Mouse (Mus musculus) CD4-positive, CD25-positive, alpha-beta regulatory T cell, adult 2 months (primary cell): Measurements from ENCODE around the gene L3mbtl2.
"Not testable (repeated sequence)": the region's sequence is repeated elsewhere in the genome, so short reads cannot be mapped to it uniquely, and the experiment has no call there.

Experiments
- DNase-seq: peaks from one replicate; pipeline ENCODE4 v3.0.0-alpha.2; 2012; ENCODE audit warnings: low read depth, low spot score

L3mbtl2 gene

DNA sequence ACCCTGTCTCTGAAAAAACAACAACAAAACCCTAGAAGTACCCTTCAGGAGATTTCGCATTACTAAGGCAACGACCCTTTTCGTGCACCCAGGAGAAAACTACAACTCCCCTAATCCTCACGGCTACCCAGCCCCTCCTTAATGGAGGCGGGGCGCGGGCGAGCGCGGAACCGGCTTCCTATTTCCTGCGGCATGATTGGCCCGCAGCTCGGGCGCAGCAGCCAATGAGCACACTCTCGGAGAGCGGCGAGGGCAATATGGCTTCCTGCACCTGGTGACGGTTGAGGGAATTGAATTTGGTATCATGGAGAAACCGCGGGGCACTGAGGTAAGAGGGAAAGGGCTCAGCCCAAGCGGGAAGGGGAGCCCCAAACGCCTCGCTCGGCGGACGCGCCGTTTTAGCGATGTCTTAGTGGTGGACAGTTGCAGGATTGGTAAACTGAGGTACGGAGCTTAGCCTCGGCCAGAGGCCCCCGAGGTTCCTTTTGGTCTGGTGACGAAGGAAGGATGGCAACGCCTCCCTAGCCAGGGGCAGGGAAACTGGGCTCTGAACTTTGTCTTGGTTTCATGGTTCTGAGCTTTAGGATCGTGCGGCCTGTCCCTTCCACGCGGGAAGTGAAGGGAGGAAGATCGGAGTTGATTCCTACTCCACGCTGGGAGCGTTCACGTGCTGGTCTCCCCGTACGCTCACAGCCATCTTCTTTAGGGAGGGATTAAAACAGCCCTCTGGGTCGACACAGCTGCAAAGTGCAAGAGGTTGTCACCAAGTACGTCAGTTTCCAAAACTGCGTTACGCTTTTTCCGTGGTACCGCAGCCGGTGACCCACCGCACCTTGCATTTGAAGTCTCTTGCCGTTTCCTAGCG is at the start of gene L3mbtl2:
L3mbtl2 (plus strand) TSS at position 193 of the 865 bp plus-strand sequence.
- peak; percentile 95 for DNase-seq

DNA sequence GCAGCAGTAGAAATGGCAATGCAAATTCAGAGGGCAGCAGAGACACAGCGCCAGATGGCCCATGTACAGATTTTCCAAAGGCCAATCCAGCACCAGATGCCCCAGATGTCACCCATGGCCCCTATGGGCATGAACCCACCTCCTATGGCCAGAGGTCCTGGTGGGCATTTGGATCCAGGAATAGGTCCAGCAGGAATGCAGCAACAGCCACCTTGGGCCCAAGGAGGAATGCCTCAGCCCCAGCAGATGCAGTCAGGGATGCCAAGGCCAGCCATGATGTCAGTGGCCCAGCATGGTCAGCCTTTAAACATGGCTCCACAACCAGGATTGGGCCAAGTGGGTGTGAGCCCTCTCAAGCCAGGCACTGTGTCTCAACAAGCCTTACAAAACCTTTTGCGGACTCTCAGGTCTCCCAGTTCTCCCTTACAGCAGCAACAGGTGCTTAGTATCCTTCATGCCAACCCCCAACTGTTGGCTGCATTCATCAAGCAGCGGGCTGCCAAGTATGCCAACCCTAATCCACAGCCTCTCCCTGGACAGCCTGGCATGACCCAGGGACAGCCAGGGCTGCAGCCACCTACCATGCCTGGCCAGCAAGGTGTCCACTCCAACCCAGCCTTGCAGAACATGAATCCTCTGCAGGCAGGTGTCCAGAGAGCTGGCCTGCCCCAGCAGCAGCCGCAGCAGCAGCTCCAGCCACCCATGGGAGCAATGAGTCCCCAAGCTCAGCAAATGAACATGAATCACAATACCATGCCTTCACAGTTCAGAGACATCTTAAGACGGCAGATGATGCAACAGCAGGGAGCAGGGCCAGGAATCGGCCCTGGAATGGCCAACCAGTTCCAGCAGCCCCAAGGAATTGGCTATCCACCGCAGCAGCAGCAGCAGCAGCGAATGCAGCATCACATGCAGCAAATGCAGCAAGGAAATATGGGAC is 13.9 kb upstream of the L3mbtl2 start:
- no peak for DNase-seq

DNA sequence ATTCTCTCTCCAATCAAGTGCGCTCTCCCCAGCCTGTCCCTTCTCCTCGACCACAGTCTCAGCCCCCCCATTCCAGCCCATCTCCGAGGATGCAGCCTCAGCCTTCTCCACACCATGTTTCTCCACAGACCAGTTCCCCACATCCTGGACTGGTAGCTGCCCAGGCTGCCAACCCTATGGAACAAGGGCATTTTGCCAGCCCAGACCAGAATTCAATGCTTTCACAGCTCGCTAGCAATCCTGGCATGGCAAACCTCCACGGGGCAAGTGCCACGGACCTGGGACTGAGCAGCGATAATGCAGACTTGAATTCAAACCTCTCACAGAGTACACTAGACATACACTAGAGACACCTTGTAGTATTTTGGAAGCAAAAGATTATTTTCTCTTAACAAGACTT is 13.1 kb upstream of the L3mbtl2 start:
- no peak for DNase-seq

DNA sequence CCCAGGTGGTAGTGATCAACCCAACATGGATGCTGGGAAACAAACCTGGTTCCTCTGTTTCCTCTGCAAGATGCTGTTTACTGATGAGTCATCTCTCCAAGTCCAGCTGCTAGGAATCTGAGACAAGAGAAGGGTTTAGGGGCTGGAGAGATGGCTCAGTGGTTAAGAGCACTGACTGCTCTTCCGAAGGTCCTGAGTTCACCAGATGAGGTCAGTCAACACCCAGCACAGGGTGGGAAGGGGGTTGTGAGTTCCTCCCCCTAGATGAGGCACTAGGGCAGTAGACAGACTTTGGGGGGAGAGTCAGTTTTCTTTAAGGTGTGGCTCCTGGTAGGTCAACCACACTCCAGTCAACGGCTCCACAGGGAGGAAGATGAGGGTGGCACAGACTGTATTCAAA is 2.0 kb upstream of the L3mbtl2 start:
- DNase-seq = no peak

DNA sequence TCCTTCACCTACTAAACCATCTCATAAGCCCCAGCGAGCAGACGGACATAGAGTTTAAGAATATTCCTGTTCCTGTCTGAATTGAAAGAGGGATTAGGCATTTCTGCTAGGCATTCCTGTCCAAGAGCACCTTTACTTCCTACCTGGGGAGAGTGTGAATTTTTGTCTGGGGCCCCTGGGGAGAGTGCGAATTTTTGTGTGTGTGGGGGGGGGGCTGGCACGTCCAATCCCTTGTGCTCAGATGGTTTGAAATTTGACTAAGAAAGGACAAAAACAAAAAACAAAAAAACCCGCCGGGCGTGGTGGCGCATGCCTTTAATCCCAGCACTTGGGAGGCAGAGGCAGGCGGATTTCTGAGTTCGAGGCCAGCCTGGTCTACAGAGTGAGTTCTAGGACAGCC is 408 bp upstream of the L3mbtl2 start:
- DNase-seq = no peak

DNA sequence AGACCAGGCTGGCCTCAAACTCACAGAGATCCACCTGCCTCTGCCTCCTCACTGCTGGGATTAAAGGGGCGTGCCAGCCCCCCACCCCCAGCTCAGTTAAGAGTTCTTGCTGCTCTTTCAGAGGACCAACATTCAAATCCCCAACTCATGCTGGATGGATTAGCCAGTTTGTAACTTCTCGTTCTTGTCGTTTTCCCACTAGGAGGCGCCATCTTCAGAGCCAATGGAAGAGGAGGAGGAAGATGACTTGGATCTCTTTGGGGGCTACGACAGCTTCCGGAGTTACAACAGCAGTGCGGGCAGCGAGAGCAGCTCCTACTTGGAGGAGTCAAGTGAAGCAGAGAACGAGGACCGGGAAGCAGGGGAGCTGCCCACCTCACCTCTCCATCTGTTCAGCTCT is 3.3 kb downstream of the L3mbtl2 start:
- peak; percentile 31 for DNase-seq

DNA sequence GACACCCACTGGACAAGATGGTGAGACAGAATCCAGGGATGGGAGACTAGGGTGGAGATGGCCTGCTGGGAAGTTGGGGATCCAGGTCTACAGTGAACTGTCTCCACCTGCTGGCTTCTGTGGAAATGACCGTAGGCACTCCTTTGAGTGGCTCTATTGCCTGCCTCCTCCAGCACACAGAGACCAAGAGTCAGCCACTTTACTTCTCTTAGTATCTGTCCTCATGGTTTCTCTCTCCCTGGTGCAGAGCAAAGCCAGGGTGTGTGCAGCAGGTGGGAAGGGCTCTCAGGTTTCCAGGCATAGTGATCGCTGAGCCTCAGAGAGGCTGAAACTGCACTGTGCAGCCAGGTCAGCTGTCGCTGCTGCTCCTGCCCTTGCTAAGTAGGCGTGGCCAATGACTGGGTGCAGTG is 6.5 kb downstream of the L3mbtl2 start:
- peak; percentile 59 for DNase-seq

DNA sequence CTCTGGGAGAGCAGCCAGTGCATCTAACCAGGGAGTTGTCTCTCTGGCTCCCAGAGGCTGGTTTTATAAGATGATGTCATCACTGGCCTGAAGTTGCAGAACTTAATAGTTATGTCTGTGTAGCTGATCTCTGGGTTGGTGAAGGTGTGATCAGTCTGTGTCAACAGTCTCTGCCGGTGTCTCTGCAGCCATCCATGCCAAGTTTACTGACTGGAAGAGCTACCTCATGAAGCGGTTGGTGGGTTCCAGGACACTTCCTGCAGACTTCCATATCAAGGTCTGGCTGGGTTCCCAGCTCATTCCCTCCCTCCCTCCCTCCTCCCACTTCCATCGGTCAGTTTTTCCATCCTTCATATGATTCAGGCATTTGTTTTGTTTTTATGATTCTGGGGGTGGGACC is 12.9 kb downstream of the L3mbtl2 start:
- DNase-seq = no peak

DNA sequence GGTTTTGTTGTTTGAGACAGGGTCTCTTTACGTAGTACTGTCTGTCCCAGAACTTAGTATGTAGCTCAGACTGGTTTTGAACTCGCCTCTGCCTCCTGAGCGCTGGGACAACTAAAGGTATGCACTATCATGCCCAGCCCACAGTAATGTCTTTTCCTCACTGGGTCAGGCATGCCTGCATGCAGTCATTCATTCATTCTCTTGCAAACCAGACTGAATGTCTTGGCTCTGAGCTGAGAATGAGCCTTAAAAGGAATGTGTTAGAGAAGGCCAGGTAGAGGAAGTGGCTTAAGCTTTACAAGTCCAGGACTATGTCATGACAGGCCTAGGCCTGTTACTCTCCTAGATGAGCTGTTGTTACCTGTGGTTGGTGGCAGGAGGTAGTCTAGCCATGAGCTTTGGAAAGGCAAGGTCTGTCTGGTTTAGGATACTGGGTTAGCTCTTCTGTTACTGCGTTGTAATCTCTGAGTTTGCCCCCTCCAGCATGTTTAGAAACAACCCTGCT is 16.7 kb downstream of the L3mbtl2 start:
- DNase-seq = no peak

DNA sequence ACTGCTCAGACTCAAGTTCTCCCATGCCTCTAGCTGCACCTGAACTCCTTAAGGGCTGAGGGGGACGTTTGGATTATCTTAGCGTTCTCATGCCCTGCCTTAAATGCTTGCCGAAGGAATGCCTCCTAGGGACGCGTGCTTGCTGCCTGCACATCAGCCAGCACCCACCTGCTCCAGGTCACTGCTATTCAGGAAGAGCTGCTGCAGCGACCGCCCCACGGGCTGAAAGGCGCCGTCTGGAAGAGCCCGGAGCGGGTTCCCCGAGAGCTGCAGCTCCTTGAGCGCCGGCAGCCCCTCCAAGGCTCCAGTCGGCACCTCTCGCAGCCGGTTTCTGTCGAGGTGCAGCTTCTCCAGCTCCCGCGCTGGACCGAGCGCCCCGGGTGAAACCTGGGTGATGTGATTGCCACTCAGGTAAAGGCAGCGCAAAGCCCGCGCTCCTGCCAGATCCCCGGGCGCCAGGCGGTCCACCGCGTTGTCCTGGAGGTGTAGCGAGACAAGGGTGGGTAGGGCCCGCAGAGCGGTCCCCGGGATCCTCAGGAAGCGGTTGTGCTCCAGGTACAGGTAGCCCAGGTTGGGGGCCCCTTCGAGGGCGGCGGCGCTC is 29.8 kb downstream of the L3mbtl2 start:
- no peak for DNase-seq

DNA sequence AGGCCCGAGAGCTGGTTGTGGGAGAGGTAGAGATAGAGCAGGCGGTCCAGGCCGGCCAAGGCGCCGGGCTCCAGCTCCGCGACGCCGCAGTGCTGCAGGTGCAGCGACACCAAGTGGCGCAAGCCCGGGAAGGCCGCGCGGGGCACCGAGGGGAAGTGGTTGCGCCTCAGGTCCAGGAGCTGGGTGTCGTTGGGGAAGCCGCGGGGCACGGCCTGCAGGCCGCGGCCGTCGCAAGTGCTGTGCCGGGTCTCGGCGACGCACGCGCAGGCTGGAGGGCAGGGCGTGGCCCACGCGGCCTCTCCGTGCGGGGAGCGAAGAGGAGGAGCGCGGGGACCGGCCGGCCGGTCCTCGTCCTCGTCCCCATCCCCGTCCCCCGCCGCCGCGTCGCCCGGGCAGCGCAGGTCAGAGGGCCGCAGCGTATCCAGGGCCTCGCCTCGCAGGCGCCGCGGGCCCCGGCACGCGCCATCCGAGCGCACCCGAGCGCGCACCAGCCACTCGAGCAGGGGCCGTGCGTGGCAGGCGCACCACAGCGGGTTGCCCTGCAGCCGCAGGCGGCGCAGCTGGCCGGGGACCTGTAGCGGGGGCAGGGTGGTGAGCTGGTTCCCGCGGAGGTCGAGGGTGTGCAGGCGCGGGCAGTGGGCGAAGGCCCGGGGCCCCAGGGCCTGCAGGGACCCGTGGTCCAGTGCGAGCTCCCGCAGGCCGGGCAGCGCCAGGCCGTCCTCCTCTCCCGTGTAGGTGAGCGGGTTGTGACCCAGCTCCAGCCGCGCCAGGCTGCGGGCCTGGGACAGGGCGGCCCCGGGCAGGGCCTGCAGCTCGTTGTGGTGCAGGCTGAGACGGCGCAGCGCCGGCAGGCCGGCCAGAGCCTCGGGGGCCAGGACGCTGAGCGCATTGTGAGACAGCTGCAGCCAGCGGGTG is 30.5 kb downstream of the L3mbtl2 start:
- DNase-seq = peak; percentile 80

DNA sequence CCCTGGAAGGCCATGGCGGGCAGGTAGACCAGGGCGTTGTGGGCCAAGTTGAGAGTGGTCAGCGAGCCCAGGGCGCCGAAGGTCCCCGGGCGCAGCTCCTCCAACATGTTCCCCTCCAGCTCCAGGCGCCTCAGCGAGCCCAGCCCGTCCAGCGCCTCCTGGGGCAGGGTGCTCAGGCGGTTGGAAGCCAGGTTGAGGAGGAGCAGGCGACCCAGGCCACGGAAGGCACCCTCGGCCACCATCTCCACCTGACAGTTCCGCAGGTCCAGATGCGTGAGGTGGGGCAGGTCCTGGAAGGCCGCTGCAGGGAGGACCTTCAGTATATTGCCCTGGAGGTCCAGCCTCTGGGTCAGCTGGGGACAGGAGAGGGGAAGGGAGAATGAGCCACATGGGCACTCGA is 31.2 kb downstream of the L3mbtl2 start:
- no peak for DNase-seq

DNA sequence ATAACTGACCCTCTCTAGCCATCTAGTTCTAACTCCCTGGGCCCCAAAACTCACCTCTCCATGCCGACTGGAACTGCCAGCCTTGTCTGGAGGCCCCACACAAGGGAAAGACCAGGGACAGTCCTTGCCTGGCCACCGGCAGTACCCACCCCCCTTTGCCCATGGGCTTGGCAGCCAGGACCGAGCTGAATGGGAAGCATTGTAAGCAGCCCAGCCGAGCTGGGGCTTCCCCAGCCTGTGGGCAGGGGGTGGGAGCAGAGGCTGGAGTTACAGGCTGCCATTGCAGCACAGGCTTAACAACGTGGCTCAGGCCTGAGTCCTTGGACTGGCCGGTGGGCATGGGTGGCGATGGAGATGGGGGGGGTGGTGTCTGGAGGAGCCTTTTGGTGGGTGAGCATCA is 33.5 kb downstream of the L3mbtl2 start, which contains the start of gene Chadl:
Chadl (minus strand) TSS at position 113 of the 400 bp plus-strand sequence.
- DNase-seq = no peak

DNA sequence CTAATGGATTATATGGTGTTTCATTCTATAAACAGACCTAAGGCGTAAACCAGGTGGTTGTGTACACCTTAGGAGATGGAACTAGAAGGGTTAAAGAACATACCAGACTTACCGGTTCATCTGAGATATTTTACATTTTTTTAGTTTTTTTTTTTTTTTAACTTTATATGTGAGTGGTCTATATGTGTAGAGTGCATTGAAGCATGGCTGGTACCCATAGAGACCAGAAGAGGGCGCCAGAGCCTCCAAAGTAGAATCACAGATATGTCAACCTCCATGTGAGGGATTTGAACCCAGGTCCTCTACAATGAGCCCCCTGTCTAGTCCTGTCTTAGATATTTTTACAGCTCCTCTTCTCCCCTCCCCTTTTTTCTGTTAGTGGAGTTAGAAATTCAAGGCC is 34.2 kb downstream of the L3mbtl2 start:
- DNase-seq = peak; percentile 75

DNA sequence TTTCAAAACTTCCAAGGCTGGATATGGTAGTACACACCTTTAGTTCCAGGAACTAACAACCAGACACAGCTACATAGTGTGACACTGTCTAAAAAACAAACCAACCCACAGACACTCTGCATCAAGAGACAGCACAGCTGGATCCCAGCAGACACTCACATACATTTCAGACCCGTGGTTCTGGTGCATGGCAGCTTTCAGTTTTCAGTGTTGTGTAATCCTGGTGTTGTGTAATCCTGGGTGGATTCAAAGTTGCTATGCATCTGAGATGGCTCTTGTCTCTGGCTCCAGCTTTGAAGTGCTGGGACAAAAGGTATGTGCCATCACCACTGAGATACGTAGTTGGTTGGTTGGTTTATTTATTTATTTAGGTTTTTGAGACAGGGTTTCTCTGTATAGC is 34.8 kb downstream of the L3mbtl2 start:
- no peak for DNase-seq

DNA sequence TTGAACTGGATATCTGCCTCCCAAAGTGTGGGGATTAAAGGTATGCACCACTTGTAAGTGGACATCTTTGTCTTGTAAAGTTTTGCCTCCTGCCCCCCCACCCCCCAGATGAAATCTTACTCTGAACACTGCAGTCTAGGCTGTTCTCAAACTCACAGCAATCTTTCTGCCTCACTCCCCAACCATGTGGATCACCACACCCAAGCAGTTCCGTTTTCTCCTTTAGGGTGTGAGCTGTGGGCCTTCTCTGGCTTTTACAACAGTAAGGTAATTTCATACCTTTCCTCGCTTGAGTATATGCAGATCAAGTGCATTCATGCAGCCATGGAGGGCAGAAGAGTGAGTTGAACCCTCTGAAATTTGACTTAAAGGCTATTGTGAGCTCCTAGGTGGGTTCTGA is 36.5 kb downstream of the L3mbtl2 start:
- DNase-seq = no peak

DNA sequence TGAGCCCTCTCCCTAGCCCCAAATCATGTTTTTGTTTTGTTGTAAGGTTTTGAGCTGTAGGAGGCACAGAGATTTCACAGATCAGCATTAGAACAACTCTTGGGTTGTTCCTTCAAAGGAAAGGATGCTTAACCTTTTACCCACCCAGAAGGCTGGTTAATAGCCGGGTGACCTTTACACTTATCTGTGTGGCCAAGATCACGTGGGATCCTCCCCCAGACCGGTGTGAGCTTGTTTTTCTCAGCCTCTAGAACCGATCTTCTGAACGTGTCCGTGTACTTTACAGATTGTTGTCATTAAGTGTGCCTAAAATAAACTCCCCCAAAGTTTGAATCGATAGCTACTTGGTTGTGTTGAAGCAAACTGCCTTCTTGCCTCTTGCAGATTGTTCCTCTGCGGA is 36.9 kb downstream of the L3mbtl2 start:
- peak; percentile 33 for DNase-seq

DNA sequence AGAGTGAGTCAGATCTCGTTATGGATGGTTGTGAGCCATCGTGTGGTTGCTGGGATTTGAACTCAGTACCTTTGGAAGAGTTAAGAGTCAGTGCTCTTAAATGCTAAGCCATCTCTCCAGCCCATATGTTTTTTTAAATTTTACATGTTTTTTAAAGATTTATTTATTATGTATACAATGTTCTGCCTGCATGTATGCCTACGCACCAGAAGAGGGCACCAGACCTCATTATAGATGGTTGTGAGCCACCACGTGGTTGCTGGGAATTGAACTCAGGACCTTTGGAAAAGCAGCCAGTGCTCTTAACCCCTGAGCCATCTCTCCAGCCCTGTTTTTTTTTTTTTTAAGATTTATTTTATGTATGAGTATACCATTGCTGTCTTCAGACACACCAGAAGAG is 37.7 kb downstream of the L3mbtl2 start:
- not testable (repeated sequence) for DNase-seq

DNA sequence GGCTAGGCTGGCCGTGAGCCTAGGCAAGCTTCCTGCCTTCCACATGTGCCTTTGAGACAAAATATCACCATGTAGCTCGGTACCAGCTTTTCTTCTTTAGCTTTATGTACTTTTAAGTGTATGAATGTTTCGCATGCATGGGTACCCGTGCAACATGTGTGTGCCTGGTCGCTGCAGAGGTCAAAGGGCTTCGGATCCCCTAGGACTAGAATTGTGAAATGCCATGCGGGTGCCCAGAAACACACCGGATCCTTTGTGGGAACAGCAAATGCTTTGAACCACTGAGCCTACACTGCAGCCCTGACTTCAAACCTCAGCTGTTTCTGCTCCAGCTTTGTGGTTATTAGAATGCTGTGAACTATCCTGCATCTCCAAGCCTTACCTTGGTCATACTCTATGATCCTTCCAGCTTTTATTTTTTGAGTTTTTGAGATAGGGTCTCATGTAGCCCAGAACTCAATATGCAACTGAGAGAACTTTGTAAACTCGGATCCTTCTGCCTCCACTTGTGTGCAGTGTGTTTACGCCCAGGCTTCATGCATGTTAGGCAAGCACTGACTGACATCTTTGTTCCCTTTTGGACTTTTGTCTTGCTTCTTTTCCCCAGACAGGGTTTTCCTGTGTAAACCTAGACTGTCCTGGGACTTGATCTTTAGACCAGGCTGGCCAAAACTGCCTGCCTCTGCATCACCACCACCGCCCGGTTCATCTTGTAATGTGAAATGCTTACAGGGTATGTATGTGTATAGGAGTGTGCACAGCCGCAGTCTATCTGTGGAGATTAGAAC is 38.8 kb downstream of the L3mbtl2 start:
- DNase-seq = no peak

DNA sequence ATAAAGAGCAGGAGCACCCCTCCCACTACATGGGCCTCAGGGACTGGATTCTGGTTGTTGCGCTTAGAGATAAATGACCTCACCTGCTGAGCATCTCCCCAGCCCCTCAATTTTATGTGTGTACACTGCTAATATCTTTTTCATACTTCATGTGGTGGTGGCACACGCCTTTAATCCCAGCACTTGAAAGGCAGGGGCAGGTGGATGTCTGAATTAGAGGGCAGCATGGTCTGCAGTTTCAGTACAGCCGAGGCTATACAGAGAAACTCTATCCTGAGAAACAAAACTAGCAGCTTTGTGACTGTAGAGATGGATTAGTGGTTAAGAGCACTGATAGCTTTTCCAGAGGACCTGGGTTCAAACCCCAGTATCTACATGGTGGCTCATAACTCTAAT is 39.4 kb downstream of the L3mbtl2 start:
- DNase-seq = no peak
